9 mouse cellular contexts compared by ENCODE assay signal in the genomic region with DNA sequence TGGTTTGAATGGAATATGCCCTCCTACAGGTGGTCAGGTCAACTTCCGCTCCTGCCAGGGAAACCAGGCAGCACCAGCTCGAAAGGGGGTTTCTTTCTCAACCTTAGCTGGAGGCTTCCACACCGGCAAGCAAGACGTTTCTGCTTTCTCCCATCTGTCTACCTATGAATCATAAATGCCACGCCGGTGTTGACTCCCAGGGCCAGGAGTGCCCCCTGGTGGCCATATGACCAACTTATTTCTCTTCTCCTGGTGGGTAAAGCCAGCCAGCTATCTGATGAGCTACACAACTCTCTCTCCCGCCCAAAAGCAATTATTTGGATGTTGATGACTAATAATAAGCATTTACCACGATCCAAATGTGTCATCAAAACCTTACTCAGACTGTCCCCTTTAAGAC. TPM values are rescaled to one million over a fixed set of nuclear protein-coding genes. Genes with fewer than 3 reads are reported as not detected.
A peak's percentile ranks its signal among the peaks of the same experiment; 100 is the strongest.
DNase-seq lines count a peak whose midpoint lies in the region; ATAC-seq and TF ChIP-seq lines count a peak whose summit lies in the region.
"Had no signal": no experiment of that assay in that cellular context is flagged by ENCODE, and none has a peak within 500 bp of the region (broad histone marks: within the 10 kb centered on the region; RNA-seq: fewer than 3 reads in every experiment).

No protein-coding gene starts in this region.

- no peak for TF ChIP-seq POLR2A in cerebellum, adult 2 months (IDR thresholded peaks at IDR 0.05; ENCODE audit: borderline replicate concordance, insufficient read depth, low read length)

- H3K4me1 ChIP-seq in liver, embryonic 12.5 days: no peaks in the 10 kb centered on the region
- H3K4me1 ChIP-seq in cerebellum, adult 2 months (ENCODE audit: control insufficient read depth, insufficient read depth, low read length): no peaks in the 10 kb centered on the region
- no peaks in the 10 kb centered on the region for H3K4me1 ChIP-seq in stomach, embryonic 16.5 days (ENCODE audit: control insufficient read depth, insufficient read depth, low read length)

- no peak overlapping the region for H3K4me2 ChIP-seq in liver, embryonic 12.5 days
- 0 out of 2 replicates have a peak overlapping the region, but pooled peaks have one; percentile 13 for H3K4me2 ChIP-seq in stomach, embryonic 16.5 days (ENCODE audit: low read depth, low read length)
- H3K4me2 ChIP-seq: embryonic facial prominence, embryonic 15.5 days had no signal

- peak; percentile 68 for TF ChIP-seq CTCF in cerebellum, adult 2 months (IDR thresholded peaks at IDR 0.05; ENCODE audit: borderline replicate concordance, insufficient read depth, low read depth, low read length)

- ATAC-seq in liver, embryonic 12.5 days: no peak
- ATAC-seq in monocyte, adult 5-6 weeks (replicated peaks; ENCODE audit: insufficient number of reproducible peaks, low FRiP score, low TSS enrichment, poor library complexity, severe bottlenecking): peak; percentile 70; the same call in 1 of the 2 replicates
- ATAC-seq in stomach, embryonic 16.5 days (ENCODE audit: insufficient read depth, low FRiP score): 0 out of 2 replicates have a peak, but pooled peaks have one; percentile 25

- intact Hi-C loops in left cerebral cortex, postnatal 36 days (cut with DNase I): no loop called here

- no peak overlapping the region for H3K9ac ChIP-seq in liver, embryonic 12.5 days
- no peak overlapping the region for H3K9ac ChIP-seq in stomach, embryonic 16.5 days (ENCODE audit: low read length)
- H3K9ac ChIP-seq: embryonic facial prominence, embryonic 15.5 days had no signal

- H3K4me3 ChIP-seq in liver, embryonic 12.5 days: no peak overlapping the region
- H3K4me3 ChIP-seq in cerebellum, adult 2 months (replicated peaks; ENCODE audit: insufficient read depth, low read depth, low read length): no peak overlapping the region
- no peak overlapping the region for H3K4me3 ChIP-seq in stomach, embryonic 16.5 days (replicated peaks; ENCODE audit: low read length)
- H3K4me3 ChIP-seq: embryonic facial prominence, embryonic 15.5 days had no signal

- WGBS in liver, embryonic 12.5 days (ENCODE audit: insufficient replicate concordance): 16% methylated on average over 8 of the region's 8 CpGs
- 9% methylated on average over 8 of the region's 8 CpGs for WGBS in cerebellum, adult 2 months
- WGBS in stomach, embryonic 16.5 days: 17% methylated on average over 8 of the region's 8 CpGs

- H3K27ac ChIP-seq in liver, embryonic 12.5 days: no peak overlapping the region
- H3K27ac ChIP-seq in cerebellum, adult 2 months (ENCODE audit: insufficient read depth, low read length): no peak overlapping the region
- no peak overlapping the region for H3K27ac ChIP-seq in stomach, embryonic 16.5 days (ENCODE audit: low read length)
- H3K27ac ChIP-seq: embryonic facial prominence, embryonic 15.5 days had no signal

- H3K36me3 ChIP-seq in liver, embryonic 12.5 days: no peaks in the 10 kb centered on the region
- no peaks in the 10 kb centered on the region for H3K36me3 ChIP-seq in stomach, embryonic 16.5 days (ENCODE audit: control insufficient read depth, insufficient read depth, low read length)
- H3K36me3 ChIP-seq: embryonic facial prominence, embryonic 15.5 days had no signal

- no peaks in the 10 kb centered on the region for H3K9me3 ChIP-seq in liver, embryonic 12.5 days (replicated peaks)
- H3K9me3 ChIP-seq in stomach, embryonic 16.5 days (replicated peaks; ENCODE audit: control insufficient read depth, low read length): no peaks in the 10 kb centered on the region
- H3K9me3 ChIP-seq: embryonic facial prominence, embryonic 15.5 days had no signal

- H3K27me3 ChIP-seq in liver, embryonic 12.5 days (replicated peaks): 0 out of 2 replicates have a peak, but pooled peaks cover 6% of the 10 kb centered on the region
- no peaks in the 10 kb centered on the region for H3K27me3 ChIP-seq in cerebellum, adult 2 months (ENCODE audit: control insufficient read depth, insufficient read depth, low read length)
- H3K27me3 ChIP-seq in stomach, embryonic 16.5 days (ENCODE audit: control insufficient read depth, insufficient read depth, low read length): no peaks in the 10 kb centered on the region
- H3K27me3 ChIP-seq: embryonic facial prominence, embryonic 15.5 days had no signal

- DNase-seq in liver: peak; percentile 79
- DNase-seq in cerebellum, adult 2 months: peak; percentile 60 to 62
- peak; percentile 86 for DNase-seq in gastrocnemius, adult 18-20 months (ENCODE audit: low spot score)
- peak; percentile 70 for DNase-seq in kidney, adult 11 months
- DNase-seq in left cerebral cortex, postnatal 36 days (ENCODE audit: low spot score in 2 of 2): peak; percentile 58 to 71

RNA-seq across cellular contexts. Expression of a gene that starts 11.4 kb away (rescaled TPM):
- not detected in 2 replicates for polyA plus RNA-seq in liver, embryonic 12.5 days (2016; fragmentation: Nextera tagmentation; extraction: Ambion mirVana)
- polyA plus RNA-seq in cerebellum, adult 2 months (2012; rRNA removed): 0.16 TPM in 1 of 2 replicates, not detected in the other
- total RNA-seq in gastrocnemius, adult 18-20 months (2021): under 1 TPM in 1 of 2 experiments, not detected in 1; 0.37 TPM
- not detected for total RNA-seq in left cerebral cortex, postnatal 36 days (2021)
- not detected in 3 replicates for total RNA-seq in monocyte, adult 5-6 weeks (2017)
- polyA plus RNA-seq in stomach, embryonic 16.5 days (2015; fragmentation: Nextera tagmentation; extraction: Ambion mirVana): not detected in 2 replicates

RNA-seq across cellular contexts. Expression of a gene that starts 29.8 kb away (rescaled TPM):
- polyA plus RNA-seq in liver, embryonic 12.5 days (2016; fragmentation: Nextera tagmentation; extraction: Ambion mirVana): 249 and 252 TPM in 2 replicates
- 148 and 153 TPM in 2 replicates for polyA plus RNA-seq in cerebellum, adult 2 months (2012; rRNA removed)
- total RNA-seq in gastrocnemius, adult 18-20 months (2021): 100 to 1,000 TPM; 110 to 112 TPM
- 100 to 1,000 TPM; 155 to 156 TPM for total RNA-seq in left cerebral cortex, postnatal 36 days (2021)
- 289 to 360 TPM (median 315 TPM) in 3 replicates for total RNA-seq in monocyte, adult 5-6 weeks (2017)
- 201 and 215 TPM in 2 replicates for polyA plus RNA-seq in stomach, embryonic 16.5 days (2015; fragmentation: Nextera tagmentation; extraction: Ambion mirVana)

RNA-seq across cellular contexts. Expression of a gene that starts 47.7 kb away (rescaled TPM):
- 0.06 TPM in 1 of 2 replicates, not detected in the other for polyA plus RNA-seq in liver, embryonic 12.5 days (2016; fragmentation: Nextera tagmentation; extraction: Ambion mirVana)
- polyA plus RNA-seq in cerebellum, adult 2 months (2012; rRNA removed): 0.16 and 0.21 TPM in 2 replicates
- total RNA-seq in gastrocnemius, adult 18-20 months (2021): 10 to 100 TPM; 23.5 to 29.6 TPM
- total RNA-seq in left cerebral cortex, postnatal 36 days (2021): under 1 TPM; 0.12 to 0.27 TPM
- total RNA-seq in monocyte, adult 5-6 weeks (2017): not detected in 3 replicates
- polyA plus RNA-seq in stomach, embryonic 16.5 days (2015; fragmentation: Nextera tagmentation; extraction: Ambion mirVana): 0.59 TPM in 1 of 2 replicates, not detected in the other

Comparison
In these comparisons a context has a peak if more than half of its experiments do, and no peak if none do; other contexts are left out.
1. RNA of a gene that starts 47.7 kb away (total RNA-seq): 23.5 to 29.6 TPM in gastrocnemius, adult 18-20 months; 0.12 to 0.27 TPM in left cerebral cortex, postnatal 36 days and not detected in monocyte, adult 5-6 weeks; every median in the first group is over 10 times any median in the second.
2. Peak in every context shown above with its lines, with median percentiles within 50 percentile points of each other: DNase-seq.